Mouse (Mus musculus) brown adipose tissue, adult 24 weeks (tissue): ENCODE measurements around the gene Cdyl. TPM values are rescaled to one million over a fixed set of nuclear protein-coding genes. Genes with fewer than 3 reads are reported as not detected.

Source experiments
- H3K27ac ChIP-seq: fragments of 200-500 bp; replicated peaks from 2 replicates; pipeline ENCODE4 v1.5.1; 2012; ENCODE audit warnings: low read depth, mild to moderate bottlenecking, low read length
- H3K4me1 ChIP-seq: fragments of 200-500 bp; 2 replicates; pipeline ENCODE4 v1.6.1; 2012; ENCODE audit warnings: low read length, mixed read lengths; ENCODE audit not compliant: control insufficient read depth, insufficient read depth, insufficient read length
- H3K4me3 ChIP-seq: fragments of 200-500 bp; 2 replicates; pipeline ENCODE4 v1.5.1; 2012; ENCODE audit warnings: low read depth, mild to moderate bottlenecking, low read length, moderate library complexity; ENCODE audit not compliant: insufficient read depth
- polyA plus RNA-seq: library from polyadenylated mRNA; stranded (reverse); fragments of >200 nt; gene quantifications from 2 replicates; pipeline ENCODE4 v1.2.4, GENCODE M21; 2012; ENCODE audit not compliant: missing spikeins, insufficient read depth, insufficient read length

Cdyl gene
- polyA plus RNA-seq, 1 experiment: 3.6 TPM

DNA sequence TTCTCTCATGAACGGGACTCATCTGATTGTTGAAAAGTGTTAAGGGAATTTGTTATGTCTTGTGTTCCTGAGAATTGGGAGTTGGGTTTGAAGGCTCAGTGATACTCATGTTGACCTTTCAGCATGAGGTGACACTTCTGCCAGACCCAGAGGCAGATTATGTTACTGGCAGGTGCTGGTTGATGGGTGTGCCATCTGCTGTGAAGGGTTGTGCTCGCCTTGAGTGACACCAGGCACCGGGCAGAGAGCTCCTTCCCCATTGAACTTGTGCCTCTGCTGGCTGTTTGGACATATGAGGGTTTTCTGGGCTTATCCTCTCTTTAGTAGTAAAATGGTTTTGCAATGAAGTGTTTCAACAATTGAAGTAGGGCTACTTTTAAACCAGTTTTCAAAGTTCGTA is 135.1 kb downstream of the Cdyl start:
- H3K4me1 ChIP-seq: peaks cover 13% of the 10 kb centered on the region

DNA sequence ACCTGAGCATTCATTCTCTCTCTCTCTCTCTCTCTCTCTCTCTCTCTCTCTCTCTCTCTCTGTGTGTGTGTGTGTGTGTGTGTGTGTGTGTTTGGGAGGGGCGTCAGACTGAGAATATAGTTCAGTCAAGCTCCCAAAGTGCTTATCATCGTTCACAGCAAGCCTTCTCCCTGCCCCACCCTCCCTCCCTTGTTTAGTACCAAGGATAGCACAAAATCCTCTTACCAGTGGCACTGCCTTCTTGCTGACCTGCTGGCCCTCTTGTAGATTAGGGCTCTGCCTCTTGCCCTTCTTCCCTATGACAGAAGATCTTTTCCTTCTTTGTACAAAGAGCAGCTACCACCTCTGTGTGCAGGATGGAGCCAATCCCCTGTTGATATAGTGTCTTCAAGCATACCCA is 136.3 kb downstream of the Cdyl start:
- H3K4me3 ChIP-seq: no peak overlapping the region
- peaks cover 13% of the 10 kb centered on the region for H3K4me1 ChIP-seq
- H3K27ac ChIP-seq: no peak overlapping the region

More for the DNA sequence above, 135.1 kb downstream of the Cdyl start:
- Histone ChIP-seq H3K27ac (no peak overlapping the region), H3K4me3 (no peak overlapping the region)

DNA sequence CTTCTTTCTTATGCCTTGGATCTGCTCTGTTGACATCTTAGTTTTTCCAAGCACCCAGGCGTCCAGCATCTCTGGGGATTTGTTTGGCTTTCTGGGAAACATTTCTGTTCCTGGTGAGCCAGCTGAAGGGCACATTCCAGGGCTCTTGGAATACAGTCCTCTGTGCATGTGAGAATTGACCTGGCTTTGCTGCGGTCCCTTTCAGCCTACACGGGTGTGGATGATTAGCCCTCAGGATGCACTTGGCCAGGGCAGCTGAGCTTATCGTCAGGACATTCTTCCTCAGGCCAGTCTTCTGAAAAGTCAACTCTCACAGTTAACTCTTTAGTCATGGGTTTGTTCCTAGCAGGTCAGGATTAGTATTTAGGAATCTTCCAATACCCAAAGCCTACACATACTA is 136.7 kb downstream of the Cdyl start:
- H3K27ac ChIP-seq: no peak overlapping the region
- no peak overlapping the region for H3K4me3 ChIP-seq
- peaks cover 11% of the 10 kb centered on the region for H3K4me1 ChIP-seq

DNA sequence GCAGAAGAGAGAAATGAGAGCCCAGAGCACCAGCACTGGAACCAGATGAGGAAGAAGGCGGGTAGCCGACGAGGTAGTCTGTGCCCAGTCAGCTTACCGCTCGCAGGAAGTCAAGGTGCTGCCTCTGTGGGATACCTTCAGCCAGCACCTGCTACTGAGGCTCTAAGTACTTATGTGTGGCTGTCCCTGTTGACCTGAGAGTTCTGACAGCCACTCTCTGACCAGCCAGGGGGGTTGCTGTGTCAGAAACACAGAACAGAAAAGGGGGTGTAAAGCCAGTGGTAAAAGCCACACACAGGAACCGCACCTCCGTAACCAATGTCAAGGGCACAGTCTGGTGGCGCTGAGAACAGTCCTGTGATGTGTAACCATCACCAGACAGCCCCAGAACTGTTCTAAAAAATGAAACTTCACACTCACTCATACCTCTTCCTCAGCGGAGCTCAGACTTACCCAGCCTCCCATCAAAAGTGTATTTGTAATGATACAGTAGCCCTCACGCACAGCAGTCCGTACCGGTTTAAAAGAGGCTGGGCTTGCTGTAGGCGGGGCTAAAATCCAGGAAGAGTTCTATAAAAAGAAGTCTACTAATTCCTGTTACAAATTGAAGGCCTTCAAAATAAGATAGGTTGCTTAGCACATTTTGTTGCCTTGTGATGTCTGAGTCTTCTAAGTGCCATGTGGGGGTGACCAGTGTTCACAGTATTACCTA is 138.3 kb downstream of the Cdyl start:
- H3K4me3 ChIP-seq: no peak overlapping the region
- no peak overlapping the region for H3K27ac ChIP-seq
- H3K4me1 ChIP-seq: peaks cover 10% of the 10 kb centered on the region

DNA sequence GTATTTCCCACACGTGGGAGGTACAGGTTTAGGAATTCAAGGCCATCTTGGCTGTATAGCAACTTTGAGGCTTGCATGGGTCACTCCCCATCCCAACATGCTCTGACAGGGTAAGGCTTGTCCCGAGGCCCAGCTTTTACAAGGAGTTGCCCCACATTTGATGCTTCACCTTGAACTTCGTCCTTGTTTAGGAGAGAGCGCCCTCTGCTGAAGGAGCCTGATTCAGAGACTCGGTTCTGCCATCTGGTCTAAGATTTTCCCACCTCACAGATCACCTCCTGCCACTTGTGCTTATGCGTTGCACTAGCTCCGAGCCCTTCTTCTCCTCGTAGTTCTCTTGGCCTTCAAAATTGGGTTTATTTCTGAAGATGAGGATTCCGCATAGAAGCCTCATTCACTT is 139.0 kb downstream of the Cdyl start:
- H3K27ac ChIP-seq: no peak overlapping the region
- H3K4me3 ChIP-seq: no peak overlapping the region
- H3K4me1 ChIP-seq: peaks cover 10% of the 10 kb centered on the region

DNA sequence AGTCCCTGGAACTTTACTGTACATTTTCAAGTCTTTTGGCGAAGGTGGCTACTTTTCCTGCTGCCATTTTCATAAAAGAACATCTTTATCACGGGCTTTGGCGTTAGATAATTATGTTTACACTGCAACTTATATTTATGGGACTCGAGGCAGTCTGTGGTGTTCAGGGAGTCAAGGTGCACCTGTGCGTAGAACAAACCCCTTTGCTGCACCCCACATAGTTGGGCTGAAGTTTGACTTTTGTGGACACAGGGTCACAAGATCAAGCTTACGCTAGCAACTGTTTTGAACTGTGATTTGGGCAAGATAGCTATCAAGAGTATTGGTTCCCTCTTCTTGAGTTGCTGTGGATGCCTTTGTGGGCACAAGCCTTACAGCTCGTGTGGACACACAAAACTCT is 140.6 kb downstream of the Cdyl start:
- no peak overlapping the region for H3K27ac ChIP-seq
- no peak overlapping the region for H3K4me3 ChIP-seq
- peaks cover under 1% of the 10 kb centered on the region; the same call in 1 of the 2 replicates for H3K4me1 ChIP-seq

DNA sequence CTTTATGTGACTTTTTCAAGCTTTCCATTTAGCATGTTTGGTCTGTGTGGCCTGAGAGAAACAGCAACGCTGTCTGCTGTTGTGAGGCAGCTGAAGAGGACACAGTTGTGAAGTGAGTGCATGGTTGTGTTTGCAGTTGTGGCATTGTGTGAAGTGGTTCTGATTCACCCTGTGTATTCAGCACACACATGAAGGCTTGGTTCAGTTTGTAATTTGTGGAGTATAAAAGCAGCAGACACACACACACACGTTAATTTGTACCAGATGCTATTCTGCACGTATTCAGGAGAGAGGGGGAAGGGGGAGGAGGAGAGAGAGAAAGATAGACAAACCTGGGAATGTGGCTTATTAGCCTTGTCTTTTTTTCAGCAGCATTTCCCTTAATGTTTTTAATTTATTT is 146.1 kb downstream of the Cdyl start:
- H3K4me1 ChIP-seq: peaks cover 2% of the 10 kb centered on the region
- H3K27ac ChIP-seq: no peak overlapping the region
- no peak overlapping the region for H3K4me3 ChIP-seq

DNA sequence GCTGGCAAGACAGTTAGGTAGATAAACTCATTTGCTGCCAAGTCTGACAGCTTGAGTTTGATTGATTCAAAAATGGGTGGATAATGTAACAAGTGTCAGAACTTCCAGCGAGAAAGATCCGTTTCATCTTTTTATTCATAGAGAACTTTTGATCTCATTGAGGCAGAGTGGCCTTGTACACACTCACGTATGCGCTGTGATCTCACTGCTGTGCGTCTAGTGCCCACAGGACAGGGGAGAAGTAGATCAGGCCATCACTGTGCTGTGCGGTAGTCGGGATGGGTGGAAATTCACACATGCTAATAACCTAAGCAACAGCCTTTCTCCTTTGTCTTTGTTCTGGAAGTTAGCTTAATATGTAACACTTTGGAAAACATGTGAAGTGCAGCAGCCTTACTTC is 146.5 kb downstream of the Cdyl start:
- Histone ChIP-seq H3K27ac (no peak overlapping the region), H3K4me3 (no peak overlapping the region), H3K4me1 (peaks cover 4% of the 10 kb centered on the region)

DNA sequence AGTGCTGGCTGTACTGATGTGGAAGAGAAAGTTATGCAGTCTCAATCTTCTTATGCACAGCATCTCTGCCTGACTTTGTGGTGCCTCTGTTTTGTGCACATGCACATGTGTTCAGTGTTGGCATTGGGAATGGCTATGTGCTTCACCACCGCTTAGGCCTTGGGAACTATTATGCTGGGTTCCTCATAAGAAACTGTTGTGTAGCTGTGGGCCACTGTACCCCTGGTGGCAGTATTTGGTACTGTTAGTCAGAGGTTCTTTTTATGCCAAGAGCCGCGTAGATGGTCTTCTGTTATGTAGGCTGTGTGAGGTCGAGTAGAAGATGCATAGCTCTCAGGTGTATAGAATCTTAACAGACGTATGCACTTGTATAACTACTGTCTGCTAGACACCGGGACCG is 147.4 kb downstream of the Cdyl start:
- peaks cover 4% of the 10 kb centered on the region for H3K4me1 ChIP-seq
- no peak overlapping the region for H3K27ac ChIP-seq

DNA sequence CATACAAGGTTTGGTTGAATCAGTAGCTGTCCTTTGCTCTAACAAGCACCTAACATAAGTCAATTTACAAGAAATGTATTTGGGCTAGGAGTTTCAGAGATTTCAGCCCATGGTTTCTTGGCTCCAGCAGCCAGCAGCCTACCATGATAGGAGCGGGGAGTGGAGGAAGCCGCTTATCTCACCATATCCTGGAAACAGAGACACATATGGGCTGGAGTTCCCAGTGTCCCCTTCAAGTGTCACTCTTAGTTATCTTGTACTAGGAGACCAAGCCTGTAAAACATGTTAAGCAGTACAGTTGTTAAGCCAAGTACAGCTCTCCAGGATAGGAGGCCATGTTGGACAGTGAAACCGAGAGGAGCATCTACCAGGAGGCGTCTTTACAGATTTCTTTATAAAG is 147.9 kb downstream of the Cdyl start:
- Histone ChIP-seq H3K4me1 (peaks cover 8% of the 10 kb centered on the region), H3K27ac (no peak overlapping the region), H3K4me3 (no peak overlapping the region)

More for the DNA sequence above, 147.4 kb downstream of the Cdyl start:
- H3K4me3 ChIP-seq: no peak overlapping the region

DNA sequence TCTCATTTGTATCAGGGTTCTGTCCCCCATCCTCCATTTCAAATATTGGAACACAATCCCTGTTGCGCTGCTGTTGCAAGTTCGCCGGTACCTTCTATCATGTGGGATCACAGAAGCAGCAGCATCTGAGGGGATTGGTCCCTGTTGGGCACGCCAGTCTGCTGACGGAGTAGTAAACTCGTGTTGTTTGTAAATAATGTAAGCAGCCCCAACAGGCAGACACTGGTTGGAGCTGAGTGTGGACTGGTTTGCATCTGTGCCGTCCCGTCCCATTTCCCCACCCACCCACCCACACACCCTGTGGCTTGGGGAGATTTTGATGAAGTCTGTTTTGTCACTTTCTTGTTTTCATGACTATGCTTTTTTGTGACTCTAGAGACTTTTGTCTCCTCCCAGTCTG is 148.3 kb downstream of the Cdyl start:
- Histone ChIP-seq H3K27ac (no peak overlapping the region), H3K4me1 (peaks cover 8% of the 10 kb centered on the region), H3K4me3 (no peak overlapping the region)

DNA sequence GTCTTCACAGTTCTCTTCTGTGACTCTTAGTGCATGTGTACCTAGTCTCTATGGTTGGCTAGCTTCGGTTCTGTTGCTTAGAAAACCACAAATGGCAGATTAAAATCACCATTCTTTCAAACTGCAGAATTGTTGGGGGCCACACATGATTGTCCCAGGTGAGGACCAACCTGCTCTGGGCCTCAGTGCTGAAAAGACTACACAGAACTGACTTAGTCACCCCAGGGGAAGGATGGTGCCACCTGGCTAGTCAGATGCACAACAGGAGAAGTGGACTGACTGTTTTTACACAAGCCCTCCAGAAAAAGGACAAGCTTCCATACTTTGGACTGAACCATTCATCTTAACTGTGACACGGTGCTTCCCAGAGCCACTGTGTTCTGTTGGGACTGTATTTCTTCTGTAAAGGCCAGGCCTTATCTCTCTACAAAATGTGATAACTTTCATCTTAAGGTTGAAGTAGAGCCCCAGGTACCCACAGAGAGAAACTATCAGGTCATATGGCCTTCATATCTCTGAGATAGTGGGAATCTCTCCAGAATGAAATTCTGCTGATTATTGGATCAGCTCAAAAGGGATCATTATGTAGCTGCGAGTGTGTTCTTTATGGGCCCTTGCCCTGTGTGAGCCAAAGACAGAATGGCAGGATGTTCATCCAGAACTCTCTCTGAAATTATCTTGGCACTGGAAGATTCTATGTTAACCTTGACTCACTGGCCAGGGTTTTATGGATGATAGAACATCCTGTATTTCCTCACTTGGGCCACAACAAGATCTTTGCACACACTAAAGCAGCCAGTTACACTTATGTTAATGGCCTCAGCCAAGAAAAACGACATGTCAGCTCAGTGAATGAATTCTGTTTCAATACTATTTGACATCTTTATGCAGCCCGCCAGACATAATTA is 149.9 kb downstream of the Cdyl start:
- no peak overlapping the region for H3K4me3 ChIP-seq
- no peak overlapping the region for H3K27ac ChIP-seq
- H3K4me1 ChIP-seq: peaks cover 8% of the 10 kb centered on the region

DNA sequence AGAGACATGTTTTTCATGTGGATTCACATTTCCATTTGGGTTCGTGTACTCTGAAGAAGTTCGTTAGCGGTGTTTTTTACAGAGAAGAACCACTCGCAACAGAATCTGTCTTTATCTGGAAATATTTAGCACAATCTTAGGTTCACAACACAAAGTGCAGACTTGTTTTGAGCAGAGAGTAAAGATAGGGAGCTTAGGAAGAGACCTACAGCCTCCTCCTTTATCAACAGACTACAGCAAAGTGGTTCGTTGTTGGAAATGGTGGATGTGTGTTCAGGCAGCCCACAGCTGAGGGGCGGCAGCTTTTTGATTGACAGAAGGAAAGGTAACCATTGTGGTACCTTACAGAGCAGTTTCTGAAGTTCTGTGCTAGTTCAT is 150.5 kb downstream of the Cdyl start:
- H3K4me3 ChIP-seq: no peak overlapping the region
- peaks cover 8% of the 10 kb centered on the region for H3K4me1 ChIP-seq
- no peak overlapping the region for H3K27ac ChIP-seq

DNA sequence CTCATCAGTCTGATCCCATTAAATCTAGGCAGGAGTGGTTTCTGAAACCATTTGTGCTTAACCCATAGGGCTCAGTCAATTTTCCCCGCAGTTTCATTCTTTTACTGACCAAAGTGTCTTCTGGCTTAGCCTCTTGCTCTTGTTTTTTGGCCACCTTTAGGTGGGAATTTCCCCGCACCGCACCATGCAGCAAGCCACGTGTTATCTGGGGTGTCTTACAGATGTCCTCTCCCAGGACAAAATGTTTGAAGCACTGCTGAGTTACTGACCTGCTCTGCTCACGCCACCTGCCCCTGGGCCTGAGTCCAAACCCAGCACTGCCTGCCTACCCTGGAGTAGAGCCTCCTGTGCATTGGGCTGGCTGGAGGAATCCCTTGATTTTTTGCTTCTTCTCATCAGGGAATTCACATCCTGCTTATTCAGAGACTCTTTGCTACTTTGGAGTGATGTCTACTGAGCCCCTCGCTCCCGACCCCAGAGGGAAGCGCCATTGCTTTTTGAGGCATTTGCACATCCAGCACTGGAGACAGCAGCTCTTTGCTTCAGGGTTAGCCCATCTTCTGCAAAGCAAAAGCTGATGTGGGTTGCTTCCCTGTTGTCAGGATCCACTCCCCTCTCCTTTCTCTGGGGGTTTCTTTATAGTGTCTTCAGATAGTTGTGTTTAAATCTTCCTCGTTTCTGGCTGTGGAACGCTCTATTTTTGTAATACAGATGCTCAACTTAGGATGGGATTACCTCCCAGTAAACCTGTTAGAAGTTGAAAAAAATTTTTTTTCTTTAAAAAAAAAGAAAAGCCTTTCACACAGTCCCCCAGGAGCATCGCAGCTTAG is 151.9 kb downstream of the Cdyl start:
- Histone ChIP-seq H3K4me1 (peaks cover 8% of the 10 kb centered on the region), H3K27ac (no peak overlapping the region), H3K4me3 (no peak overlapping the region)

DNA sequence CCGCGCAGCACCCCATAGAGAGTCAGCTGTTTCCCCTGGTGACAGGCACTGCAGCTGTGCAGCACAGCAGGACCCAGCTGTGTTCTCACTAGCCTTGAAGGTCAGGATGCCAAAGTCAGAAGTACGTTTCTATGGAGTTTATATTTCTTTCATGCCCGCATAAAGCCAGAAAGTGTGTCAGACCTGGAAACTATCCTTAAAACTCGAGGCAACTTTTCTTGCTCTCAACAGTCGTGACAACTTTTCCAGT is 152.5 kb downstream of the Cdyl start:
- H3K4me1 ChIP-seq: peaks cover 8% of the 10 kb centered on the region
- H3K27ac ChIP-seq: no peak overlapping the region
- no peak overlapping the region for H3K4me3 ChIP-seq
